Mouse (Mus musculus): ENCODE measurements around the gene Fkbpl.

The Fkbpl gene

GRCm38 (mm10) chr17:34627093-34627942 lies 17.2 kb upstream of the Fkbpl start:
- DNase-seq (ENCODE audit: low read depth, low spot score), result peak; percentile 87

GRCm38 (mm10) chr17:34627943-34628643 lies 16.5 kb upstream of the Fkbpl start, which contains the start of gene Ppt2:
TSS of gene Ppt2 (minus strand) at chr17:34628510.
- peak; percentile 52 for DNase-seq (ENCODE audit: low read depth, low spot score)

GRCm38 (mm10) chr17:34628644-34628967 lies 16.0 kb upstream of the Fkbpl start:
- DNase-seq (ENCODE audit: low read depth, low spot score), result peak; percentile 47

- peak; percentile 51 for DNase-seq (ENCODE audit: low read depth, low spot score)
Measured at GRCm38 (mm10) chr17:34629221-34629751, 15.3 kb upstream of the Fkbpl start, which contains the start of gene Prrt1. TSS of gene Prrt1 (plus strand) at chr17:34629533.

GRCm38 (mm10) chr17:34629796-34630603 lies 14.6 kb upstream of the Fkbpl start:
- peak; percentile 69 for DNase-seq (ENCODE audit: low read depth, low spot score)

- DNase-seq (ENCODE audit: low read depth, low spot score), result peak; percentile 43
Measured at GRCm38 (mm10) chr17:34630761-34631301, 13.7 kb upstream of the Fkbpl start.

- DNase-seq (ENCODE audit: low read depth, low spot score), result no peak
Measured at GRCm38 (mm10) chr17:34631647-34632046, 12.9 kb upstream of the Fkbpl start.

- peak; percentile 79 for DNase-seq (ENCODE audit: low read depth, low spot score)
Measured at GRCm38 (mm10) chr17:34632261-34632691, 12.3 kb upstream of the Fkbpl start.

- no peak for DNase-seq (ENCODE audit: low read depth, low spot score)
Measured at GRCm38 (mm10) chr17:34635671-34636070, 8.9 kb upstream of the Fkbpl start.

GRCm38 (mm10) chr17:34637459-34637858 lies 7.1 kb upstream of the Fkbpl start:
- DNase-seq (ENCODE audit: low read depth, low spot score), result no peak

- DNase-seq (ENCODE audit: low read depth, low spot score), result no peak
Measured at GRCm38 (mm10) chr17:34639461-34640255, 4.9 kb upstream of the Fkbpl start.

- DNase-seq (ENCODE audit: low read depth, low spot score), result no peak
Measured at GRCm38 (mm10) chr17:34640778-34641601, 3.6 kb upstream of the Fkbpl start.

- DNase-seq (ENCODE audit: low read depth, low spot score), result no peak
Measured at GRCm38 (mm10) chr17:34641945-34642344, 2.6 kb upstream of the Fkbpl start.

- DNase-seq (ENCODE audit: low read depth, low spot score), result no peak
Measured at GRCm38 (mm10) chr17:34643379-34643778, 1.2 kb upstream of the Fkbpl start.

GRCm38 (mm10) chr17:34643944-34644343 lies 620 bp upstream of the Fkbpl start:
- DNase-seq (ENCODE audit: low read depth, low spot score), result no peak

- DNase-seq (ENCODE audit: low read depth, low spot score), result no peak
Measured at GRCm38 (mm10) chr17:34645256-34645829, 779 bp downstream of the Fkbpl start.

- no peak for DNase-seq (ENCODE audit: low read depth, low spot score)
Measured at GRCm38 (mm10) chr17:34645831-34646511, 1.4 kb downstream of the Fkbpl start.

- peak; percentile 98 for DNase-seq (ENCODE audit: low read depth, low spot score)
Measured at GRCm38 (mm10) chr17:34646906-34647787, 2.6 kb downstream of the Fkbpl start, which contains the start of gene Atf6b. TSS of gene Atf6b (plus strand) at chr17:34647146.

All from CD4-positive, CD25-positive, alpha-beta regulatory T cell, adult 2 months (primary cell).